Mouse (Mus musculus) activated CD4-positive, CD25-positive, alpha-beta regulatory T cell, adult 4 months (primary cell): ENCODE data around the gene Fmo6. TPM values are rescaled to one million over a fixed set of nuclear protein-coding genes. Genes with fewer than 3 reads are reported as not detected.

Source experiments
- ATAC-seq: one replicate; pipeline ENCODE4 v1.8.0; 2017
- polyA plus RNA-seq, 2 experiments: library from polyadenylated mRNA; unstranded; fragments of 100-300 nt; shearing (Covaris generic); gene quantifications; one replicate each; pipeline ENCODE4 v1.2.1; 2017

The Fmo6 gene
- polyA plus RNA-seq, 2 experiments from 2014 or later, result not detected

GRCm38 (mm10) chr1:162912085-162912484, 25.2 kb downstream of the Fmo6 start:
- no peak for ATAC-seq

- no peak for ATAC-seq
These were observed 35.4 kb downstream of the Fmo6 start for GRCm38 (mm10) chr1:162901879-162902278.

DNA sequence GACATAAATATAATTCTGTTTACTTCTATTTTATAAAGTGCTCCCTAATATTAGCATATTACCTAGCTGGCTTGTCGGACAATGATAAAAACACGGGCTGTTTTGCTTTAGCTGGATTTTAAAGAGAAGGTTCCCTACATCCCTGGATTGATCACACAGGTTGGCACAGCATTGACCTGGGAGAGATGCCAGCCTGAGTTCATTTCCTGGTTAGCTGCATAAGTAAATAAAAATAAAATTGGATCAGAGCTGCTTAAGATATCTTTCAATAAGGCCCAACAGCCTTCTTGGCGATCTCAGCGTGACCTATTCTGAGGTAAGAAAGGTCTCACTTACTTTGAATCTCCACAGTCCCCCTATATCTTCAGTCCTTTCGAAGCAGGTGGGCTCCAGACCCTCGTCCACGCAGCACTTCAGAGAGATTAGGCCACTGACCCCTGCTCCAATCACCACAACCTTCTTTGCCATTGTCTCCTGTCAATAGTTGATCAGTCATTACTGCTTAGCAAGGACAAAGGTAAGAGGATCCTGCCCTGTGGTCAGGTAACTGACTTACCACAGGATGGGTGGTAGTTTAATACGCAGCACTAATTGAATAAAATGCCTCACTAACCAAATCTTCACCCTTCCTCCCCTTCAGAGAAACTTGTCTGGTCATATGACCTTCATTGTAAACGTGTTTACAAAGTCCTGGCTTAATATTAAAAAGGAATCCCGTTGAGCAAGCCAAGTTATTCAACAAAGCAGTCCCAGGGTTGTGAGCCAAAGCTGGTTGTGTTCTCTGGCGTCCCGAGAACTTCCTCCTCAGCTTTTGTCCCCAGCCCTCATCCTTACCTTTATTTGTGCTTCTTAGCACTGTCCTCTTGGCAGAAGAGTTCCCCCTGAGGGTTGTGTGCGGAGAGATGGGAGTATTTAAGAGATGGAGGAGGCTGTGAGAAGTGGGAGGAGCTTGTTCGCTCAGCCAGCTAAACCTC, 39.2 kb downstream of the Fmo6 start, which contains the start of gene Fmo2:
TSS of gene Fmo2 (minus strand) at position 889 of the 974 bp plus-strand sequence.
- no peak for ATAC-seq

GRCm38 (mm10) chr1:162895900-162896299, 41.4 kb downstream of the Fmo6 start:
- ATAC-seq, result no peak

DNA sequence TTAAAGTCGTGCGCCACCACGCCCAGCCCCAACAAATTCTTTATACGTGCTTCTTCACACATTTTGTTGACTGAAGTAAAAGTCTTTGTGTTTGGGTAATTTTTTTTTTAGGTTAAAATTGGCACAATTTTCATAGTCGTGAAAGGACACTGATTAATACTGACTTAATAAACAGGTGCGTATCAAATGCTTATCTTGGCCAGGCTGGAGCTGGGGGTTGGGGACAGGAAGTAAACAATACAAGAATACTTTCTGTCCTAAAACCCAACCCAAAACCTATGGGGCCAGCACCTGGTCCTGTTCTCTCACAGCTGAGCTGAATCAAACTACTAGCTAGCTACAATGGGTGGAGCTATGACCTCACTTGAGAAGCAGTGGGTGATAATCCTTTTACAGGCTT, 44.3 kb downstream of the Fmo6 start:
- ATAC-seq, result no peak

DNA sequence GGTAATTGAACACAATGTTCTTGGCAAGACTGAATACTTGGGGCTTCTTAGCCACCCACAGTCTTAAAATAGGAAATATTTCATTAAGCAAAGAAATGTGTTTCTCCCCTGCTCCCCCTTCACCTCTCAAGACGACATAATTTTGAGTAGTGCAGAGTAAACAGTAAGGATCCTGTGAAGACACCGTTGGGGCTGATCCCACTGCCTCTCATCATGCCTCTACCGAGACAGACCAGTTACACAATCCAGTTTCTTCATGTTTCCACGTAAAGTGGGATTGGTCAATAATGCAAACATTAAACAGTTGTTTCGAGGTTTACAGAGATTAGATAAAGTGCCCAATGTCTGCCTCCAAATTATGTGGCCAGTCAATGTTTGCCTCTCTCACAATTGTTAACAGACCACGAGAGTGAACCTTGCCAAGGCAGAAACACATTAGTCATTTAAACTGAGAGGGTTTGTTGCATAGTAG, 45.3 kb downstream of the Fmo6 start:
- no peak for ATAC-seq

DNA sequence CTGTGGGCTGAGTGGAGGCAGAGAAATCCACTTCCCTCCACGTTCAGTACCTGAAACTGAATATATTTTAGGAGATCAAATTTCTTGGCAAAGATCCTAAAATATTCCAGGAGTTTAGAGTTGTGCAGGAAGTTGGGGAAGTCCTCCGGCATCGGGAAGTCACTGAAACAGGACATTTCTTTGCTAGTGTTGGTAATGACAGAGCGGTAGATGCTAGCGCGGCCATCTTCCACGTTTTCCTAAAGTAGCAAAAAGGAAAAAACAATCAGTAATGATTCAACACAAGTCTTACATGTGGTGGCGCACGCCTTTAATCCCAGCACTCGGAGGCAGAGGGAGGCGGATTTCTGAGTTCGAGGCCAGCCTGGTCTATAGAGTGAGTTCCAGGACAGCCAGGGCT, 48.7 kb downstream of the Fmo6 start:
- no peak for ATAC-seq

DNA sequence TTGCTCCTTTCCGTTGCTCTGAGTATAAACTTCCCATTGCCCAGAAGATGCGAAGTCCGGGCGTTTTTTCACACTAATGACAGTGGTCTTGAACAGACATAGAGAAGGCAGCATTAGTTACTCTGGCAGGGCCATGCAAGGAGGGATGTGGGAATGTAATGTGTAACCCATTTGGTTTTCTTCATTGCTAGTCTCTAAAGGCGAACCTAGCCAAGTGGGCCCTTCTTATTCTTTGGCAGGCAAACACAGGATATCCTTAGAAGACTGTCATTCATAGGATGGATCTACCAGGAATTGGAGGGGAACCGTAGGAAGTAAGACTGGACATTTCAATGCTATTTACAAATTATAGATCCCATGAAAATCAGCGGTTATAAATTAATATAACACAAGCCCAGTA, 49.7 kb downstream of the Fmo6 start:
- no peak for ATAC-seq

- ATAC-seq, result no peak
These were observed 51.0 kb downstream of the Fmo6 start for GRCm38 (mm10) chr1:162886138-162886816.

DNA sequence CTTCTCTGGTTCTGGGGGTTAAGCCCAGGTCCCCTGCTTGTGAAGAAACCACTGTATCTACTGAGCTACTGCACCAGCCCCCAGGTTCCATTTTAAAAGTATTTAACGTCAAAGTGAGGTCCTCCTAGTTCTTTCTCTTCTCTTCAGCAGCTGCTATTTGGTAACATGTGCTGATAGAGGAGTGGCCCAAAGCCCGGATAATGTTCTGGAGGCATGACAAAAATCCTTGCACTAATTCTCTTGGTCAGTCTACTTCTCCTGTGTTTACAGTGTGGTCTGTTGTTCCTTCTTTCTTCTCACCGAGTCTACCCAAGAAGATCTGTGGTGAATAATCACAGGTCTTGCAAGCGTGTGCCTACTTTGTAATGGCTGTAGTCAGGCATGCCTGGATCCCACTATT, 54.6 kb downstream of the Fmo6 start:
- ATAC-seq, result no peak

GRCm38 (mm10) chr1:162879595-162880369, 57.5 kb downstream of the Fmo6 start:
- peak; percentile 40 for ATAC-seq

DNA sequence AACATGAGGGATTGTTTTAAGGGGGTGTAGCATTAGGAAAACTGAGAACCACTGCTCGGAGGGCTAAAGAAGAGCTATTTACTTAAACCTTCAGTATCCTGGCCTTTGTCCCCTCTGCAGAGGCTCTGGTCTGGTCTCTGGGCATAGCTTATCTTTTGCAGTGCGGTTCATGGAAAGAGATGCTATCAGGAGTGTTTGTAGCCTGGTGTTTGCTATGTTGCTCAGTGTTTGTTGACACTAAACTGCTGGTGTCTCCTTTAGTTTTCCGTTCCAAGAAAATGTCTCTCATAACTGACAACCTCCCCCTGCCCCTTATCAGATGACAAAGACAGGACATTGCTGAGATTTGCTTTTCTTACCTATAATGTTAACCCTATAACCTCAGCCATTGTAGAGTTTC, 62.2 kb downstream of the Fmo6 start:
- ATAC-seq, result no peak

- no peak for ATAC-seq
These were observed 65.5 kb downstream of the Fmo6 start for GRCm38 (mm10) chr1:162871701-162872311.

- ATAC-seq, result no peak
These were observed 66.3 kb downstream of the Fmo6 start for GRCm38 (mm10) chr1:162870978-162871377.

DNA sequence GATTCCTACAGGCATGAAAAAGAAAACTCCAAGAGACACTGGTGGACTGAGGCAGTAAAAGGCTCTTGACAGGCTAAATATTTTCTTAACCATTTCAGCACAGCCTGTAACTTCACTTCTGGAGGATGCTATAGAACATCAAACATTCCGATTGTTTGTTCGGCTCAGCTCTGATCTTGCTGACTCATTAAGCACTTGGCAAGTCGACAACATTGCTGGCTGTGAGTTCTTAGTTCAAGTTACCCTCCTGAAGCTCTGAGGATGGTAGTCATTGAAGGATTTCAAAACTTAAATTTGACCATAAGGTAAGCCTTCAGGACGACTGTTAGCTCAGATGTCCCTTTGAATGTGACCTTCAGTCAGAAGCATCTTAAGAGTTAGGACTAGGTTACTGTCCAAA, 69.9 kb downstream of the Fmo6 start:
- ATAC-seq, result no peak

Other genes starting within 250 kb of the Fmo6 start
- 100 to 1,000 TPM; 211 to 280 TPM for gene Prrc2c, start 197.0 kb downstream of the Fmo6 start, polyA plus RNA-seq
- not detected for gene Fmo4, start 123.5 kb downstream of the Fmo6 start, polyA plus RNA-seq
- gene Fmo1, start 70.9 kb downstream of the Fmo6 start, polyA plus RNA-seq, result 1 to 10 TPM in 1 of 2 experiments, under 1 TPM in 1; 0.34 to 3.6 TPM
- gene Fmo2, start 38.8 kb downstream of the Fmo6 start, polyA plus RNA-seq, result not detected
- not detected for gene Fmo3, start 47.0 kb upstream of the Fmo6 start, polyA plus RNA-seq
- gene Mroh9, start 148.2 kb upstream of the Fmo6 start, polyA plus RNA-seq, result not detected